Mouse (Mus musculus): ENCODE measurements around the gene Gm9922. TPM values are rescaled to one million over a fixed set of nuclear protein-coding genes. Genes with fewer than 3 reads are reported as not detected.

Gm9922 gene
- polyA plus RNA-seq (2017; shearing (Covaris generic)): not detected

DNA sequence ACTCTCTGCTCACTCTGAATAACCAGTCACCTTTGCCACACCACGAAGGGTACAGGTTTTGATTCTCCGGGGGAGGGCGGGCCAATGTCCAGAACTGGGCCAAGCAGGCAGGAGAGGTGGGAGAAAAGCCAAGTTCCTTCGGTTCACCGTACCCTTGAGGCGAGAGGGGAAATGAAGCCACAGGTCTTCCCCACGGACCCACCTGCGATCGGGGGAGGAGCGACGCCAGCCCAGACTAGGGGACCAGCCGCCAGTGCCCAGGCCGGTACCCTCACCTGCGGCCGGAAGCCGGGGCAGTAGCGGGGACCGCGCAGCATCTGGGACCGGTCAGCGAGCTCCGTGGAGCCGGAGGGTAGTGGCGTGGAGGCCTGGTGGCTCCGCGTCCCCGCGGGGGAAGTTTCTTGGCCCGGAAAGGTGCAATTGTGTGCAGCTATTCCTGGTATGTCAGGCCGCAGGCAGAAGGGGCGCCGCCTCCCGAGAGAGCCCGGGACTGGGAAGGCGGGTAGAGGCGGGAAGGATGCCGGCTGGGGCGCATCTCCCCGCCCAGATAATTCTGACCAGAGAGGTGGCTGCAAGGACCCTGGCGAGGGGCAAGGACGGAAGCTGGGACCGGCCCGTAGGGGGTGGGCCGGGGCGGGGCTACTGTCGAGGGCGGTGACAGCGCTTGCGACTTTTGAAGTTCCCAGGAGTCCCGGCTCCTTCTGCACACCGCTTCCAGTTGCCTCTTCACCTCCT, at the start of gene Gm9922, which contains the start of gene Lmo7:
Gene Gm9922, minus strand, starts transcription at position 578 of the 735 bp plus-strand sequence.
Gene Lmo7, plus strand, starts transcription at position 721 of the 735 bp plus-strand sequence.

Other genes starting within 250 kb of the Gm9922 start
- 159 TPM for gene Tbc1d4, start 120.6 kb downstream of the Gm9922 start, polyA plus RNA-seq (2017; shearing (Covaris generic))
- gene Commd6, start 89.1 kb downstream of the Gm9922 start, polyA plus RNA-seq (2017; shearing (Covaris generic)): 111 TPM
- gene Uchl3, start 75.8 kb downstream of the Gm9922 start, polyA plus RNA-seq (2017; shearing (Covaris generic)): 93.4 TPM
- 0.30 TPM for gene Lmo7, start 143 bp upstream of the Gm9922 start, polyA plus RNA-seq (2017; shearing (Covaris generic))

Data from CD4-positive, CD25-positive, alpha-beta regulatory T cell (primary cell).